Mouse (Mus musculus) CH12.LX (cell line): ENCODE measurements at regions not wholly inside any gene's neighbourhood (a gene's known extent, or its start where the extent isn't known, plus 50 kb on each side); places are given as distances from the start of the nearest gene placed in this dataset.

Source experiments
- DNase-seq: peaks from one replicate; pipeline ENCODE4 v3.0.0-alpha.2; 2013; ENCODE audit errors: extremely low read depth
- H3K27ac ChIP-seq: 2 replicates; pipeline ENCODE4 v1.5.1; 2012; ENCODE audit warnings: low read depth, mild to moderate bottlenecking, control low read depth, moderate library complexity; ENCODE audit not compliant: insufficient read depth
- H3K27me3 ChIP-seq: replicated peaks from 2 replicates; pipeline ENCODE3; 2012; ENCODE audit warnings: inconsistent platforms
- H3K36me3 ChIP-seq, 2 experiments: replicated peaks in 1 of 2; 2 replicates each; pipeline versions ENCODE3 to v1.6.1; 2012; ENCODE audit warnings: inconsistent platforms in 1 of 2, low read length in 1 of 2, mild to moderate bottlenecking in 1 of 2, mixed read lengths in 1 of 2, moderate library complexity in 1 of 2; ENCODE audit not compliant: control insufficient read depth in 1 of 2, insufficient read depth in 1 of 2
- H3K4me1 ChIP-seq, 2 experiments: 2 replicates each; pipeline ENCODE4 v1.6.1; 2012; ENCODE audit warnings: inconsistent platforms in 1 of 2, moderate library complexity in 1 of 2; ENCODE audit not compliant: insufficient read depth in 2 of 2, control insufficient read depth in 1 of 2
- H3K4me2 ChIP-seq: 2 replicates; pipeline ENCODE4 v1.6.1; 2012; ENCODE audit warnings: low read depth, mild to moderate bottlenecking, control low read depth; ENCODE audit not compliant: poor library complexity, insufficient read depth, severe bottlenecking
- H3K4me3 ChIP-seq, 3 experiments: fragments of 150-350 bp in 1 of 3; sonication (generic) in 1 of 3; replicated peaks in 1 of 3; 2 replicates each; pipeline versions ENCODE3 to v1.5.1; 2011 to 2012; ENCODE audit warnings: low read depth in 2 of 3, low read length in 2 of 3, mild to moderate bottlenecking in 2 of 3, moderate library complexity in 2 of 3, control low read depth in 1 of 3, improper control_type of control experiment in 1 of 3, inconsistent platforms in 1 of 3, mixed read lengths in 1 of 3; ENCODE audit not compliant: poor library complexity in 1 of 3
- H3K79me2 ChIP-seq: replicated peaks from 2 replicates; pipeline ENCODE4 v1.6.1; 2012; ENCODE audit warnings: mild to moderate bottlenecking, moderate library complexity; ENCODE audit not compliant: control insufficient read depth, poor library complexity, insufficient read depth, severe bottlenecking; ENCODE audit errors: extremely low read depth
- H3K9ac ChIP-seq: 2 replicates; pipeline ENCODE4 v1.6.1; 2012; ENCODE audit warnings: low read depth, mild to moderate bottlenecking, control low read depth, moderate library complexity; ENCODE audit not compliant: insufficient read depth
- H3K9me3 ChIP-seq: replicated peaks from 2 replicates; pipeline ENCODE3; 2012; ENCODE audit warnings: low read length, inconsistent platforms, mixed read lengths
- CHD2 ChIP-seq: IDR thresholded peaks from 2 replicates; pipeline ENCODE4 v1.6.1; 2011; ENCODE audit warnings: low read length, improper control_type of control experiment
- CTCF ChIP-seq, 2 experiments: IDR thresholded peaks in 1 of 2; conservative IDR thresholded peaks in 1 of 2; 2 replicates each; pipeline ENCODE4 v1.5.1; 2011 to 2012; ENCODE audit warnings: low read depth in 2 of 2, low read length in 2 of 2, improper control_type of control experiment in 1 of 2, inconsistent platforms in 1 of 2, mild to moderate bottlenecking in 1 of 2, moderate library complexity in 1 of 2
- ELF1 ChIP-seq: IDR thresholded peaks from 2 replicates; pipeline ENCODE4 v1.6.1; 2014; ENCODE audit warnings: low read depth, mild to moderate bottlenecking, inconsistent platforms, low read length, improper control_type of control experiment
- EP300 ChIP-seq: IDR thresholded peaks from 2 replicates; pipeline ENCODE4 v1.6.1; 2011; ENCODE audit warnings: low read length, improper control_type of control experiment
- ETS1 ChIP-seq: conservative IDR thresholded peaks from 2 replicates; pipeline ENCODE4 v1.6.1; 2012; ENCODE audit warnings: low read depth, mild to moderate bottlenecking, inconsistent platforms, low read length, improper control_type of control experiment, moderate library complexity
- GABPA ChIP-seq: IDR thresholded peaks from 2 replicates; pipeline ENCODE4 v1.6.1; 2012; ENCODE audit warnings: low read depth, low read length, improper control_type of control experiment, inconsistent platforms; ENCODE audit not compliant: insufficient replicate concordance
- JUN ChIP-seq: IDR thresholded peaks from 2 replicates; pipeline ENCODE4 v1.6.1; 2011; ENCODE audit warnings: low read depth, mild to moderate bottlenecking, low read length, improper control_type of control experiment, moderate library complexity; ENCODE audit not compliant: insufficient read depth
- KAT2A ChIP-seq: IDR thresholded peaks from 2 replicates; pipeline ENCODE4 v1.6.1; 2012; ENCODE audit warnings: low read length, improper control_type of control experiment, inconsistent platforms; ENCODE audit not compliant: insufficient replicate concordance
- MAFK ChIP-seq: IDR thresholded peaks from 2 replicates; pipeline ENCODE4 v1.6.1; 2011; ENCODE audit warnings: low read length, improper control_type of control experiment; ENCODE audit not compliant: insufficient replicate concordance
- MAX ChIP-seq: IDR thresholded peaks from 2 replicates; pipeline ENCODE4 v1.6.1; 2011; ENCODE audit warnings: low read length, improper control_type of control experiment
- MAZ ChIP-seq: IDR thresholded peaks from 2 replicates; pipeline ENCODE4 v1.6.1; 2012; ENCODE audit warnings: low read depth, mild to moderate bottlenecking, inconsistent platforms, low read length, improper control_type of control experiment, moderate library complexity
- MEF2A ChIP-seq: IDR thresholded peaks from 2 replicates; pipeline ENCODE4 v1.6.1; 2014; ENCODE audit warnings: low read depth, mild to moderate bottlenecking, inconsistent platforms, low read length, improper control_type of control experiment, borderline replicate concordance
- MXI1 ChIP-seq: IDR thresholded peaks from 2 replicates; pipeline ENCODE4 v1.6.1; 2011; ENCODE audit warnings: mild to moderate bottlenecking, low read depth, low read length, improper control_type of control experiment
- MYC ChIP-seq: IDR thresholded peaks from 2 replicates; pipeline ENCODE4 v1.6.1; 2011; ENCODE audit warnings: low read depth, mild to moderate bottlenecking, improper control_type of control experiment, low read length
- NRF1 ChIP-seq: IDR thresholded peaks from 2 replicates; pipeline ENCODE4 v1.6.1; 2014; ENCODE audit warnings: low read depth, mild to moderate bottlenecking, inconsistent platforms, low read length, improper control_type of control experiment, moderate library complexity
- PAX5 ChIP-seq: IDR thresholded peaks from 2 replicates; pipeline ENCODE4 v1.6.1; 2012; ENCODE audit warnings: low read length, inconsistent platforms, mixed read lengths
- POLR2A ChIP-seq: IDR thresholded peaks from 2 replicates; pipeline ENCODE4 v1.6.1; 2011; ENCODE audit warnings: low read depth, mild to moderate bottlenecking, improper control_type of control experiment, low read length
- RCOR1 ChIP-seq: conservative IDR thresholded peaks from 2 replicates; pipeline ENCODE4 v1.6.1; 2012; ENCODE audit warnings: low read depth, mild to moderate bottlenecking, inconsistent platforms, low read length, improper control_type of control experiment
- SIN3A ChIP-seq: IDR thresholded peaks from 2 replicates; pipeline ENCODE4 v1.6.1; 2012; ENCODE audit warnings: low read length, improper control_type of control experiment, inconsistent platforms
- SMC3 ChIP-seq: IDR thresholded peaks from 2 replicates; pipeline ENCODE4 v1.6.1; 2011; ENCODE audit warnings: low read depth, low read length, improper control_type of control experiment
- TBP ChIP-seq: conservative IDR thresholded peaks from 2 replicates; pipeline ENCODE4 v1.6.1; 2011; ENCODE audit warnings: low read depth, low read length, improper control_type of control experiment
- TCF12 ChIP-seq: IDR thresholded peaks from 2 replicates; pipeline ENCODE4 v1.6.1; 2014; ENCODE audit warnings: low read depth, mild to moderate bottlenecking, inconsistent platforms, low read length, improper control_type of control experiment
- USF1 ChIP-seq: IDR thresholded peaks from 2 replicates; pipeline ENCODE4 v1.6.1; 2014; ENCODE audit warnings: low read depth, mild to moderate bottlenecking, inconsistent platforms, low read length, improper control_type of control experiment
- ZC3H11A ChIP-seq: IDR thresholded peaks from 2 replicates; pipeline ENCODE4 v1.6.1; 2012; ENCODE audit warnings: low read depth, mild to moderate bottlenecking, inconsistent platforms, low read length, improper control_type of control experiment
- ZKSCAN1 ChIP-seq: IDR thresholded peaks from 2 replicates; pipeline ENCODE4 v1.6.1; 2012; ENCODE audit warnings: low read depth, inconsistent platforms, low read length, improper control_type of control experiment, borderline replicate concordance
- dilution Hi-C: fragments of 300-500 bp; cut with MboI; formaldehyde crosslinking; loops from 2 replicates; pipeline ENCODE4 v1.14.3; 2020; ENCODE audit warnings: low sequenced_read_pairs; ENCODE audit not compliant: extremely low pct_unique_long_range_greater_than_20kb, extremely low pct_ligation_motif_present
- in situ Hi-C: fragments of 300-500 bp; cut with MboI; formaldehyde crosslinking; loops from 3 replicates; pipeline ENCODE4 v1.14.3; 2019; ENCODE audit warnings: low sequenced_read_pairs, low pct_ligation_motif_present, low pct_unique_long_range_greater_than_20kb, mixed read lengths

- Histone ChIP-seq H3K27me3 (no peaks in the 10 kb centered on the region), H3K36me3 (no peaks in the 10 kb centered on the region), H3K4me3 (no peak overlapping the region), H3K4me1 (peaks cover 0 to 25% of the 10 kb centered on the region in 2 experiments; a peak in 2 of 4 replicates), H3K4me2 (no peak overlapping the region), H3K79me2 (no peaks in the 10 kb centered on the region), H3K9ac (no peak overlapping the region), H3K9me3 (no peaks in the 10 kb centered on the region), H3K27ac (no peak overlapping the region)
- TF ChIP-seq CHD2: no peak
- TF ChIP-seq GABPA: no peak
- TF ChIP-seq SMC3: no peak
- no peak for TF ChIP-seq MAX
- no peak for TF ChIP-seq RCOR1
- no peak for TF ChIP-seq ZKSCAN1
- no peak for TF ChIP-seq PAX5
- no peak for TF ChIP-seq USF1
- no peak for TF ChIP-seq ETS1
- TF ChIP-seq TBP: no peak
- TF ChIP-seq MAFK: no peak
- TF ChIP-seq ELF1: no peak
- TF ChIP-seq EP300: no peak
- no peak for TF ChIP-seq SIN3A
- TF ChIP-seq MAZ: no peak
- no peak for TF ChIP-seq NRF1
- dilution Hi-C loops (no loop called here), in situ Hi-C loops (no loop called here)
- no peak for DNase-seq
Observed at GRCm38 (mm10) chr12:8076010-8076540, 98.6 kb downstream of the Apob start.

- Histone ChIP-seq H3K79me2 (no peaks in the 10 kb centered on the region), H3K27me3 (no peaks in the 10 kb centered on the region), H3K4me2 (no peak overlapping the region), H3K36me3 (no peaks in the 10 kb centered on the region), H3K9me3 (no peaks in the 10 kb centered on the region), H3K4me1 (peaks cover 0 to 25% of the 10 kb centered on the region in 2 experiments; a peak in 2 of 4 replicates), H3K4me3 (no peak overlapping the region), H3K9ac (no peak overlapping the region), H3K27ac (no peak overlapping the region)
- dilution Hi-C loops (no loop called here), in situ Hi-C loops (no loop called here)
- no peak for DNase-seq
- TF ChIP-seq ZC3H11A: no peak
- no peak for TF ChIP-seq TBP
- TF ChIP-seq KAT2A: no peak
- no peak for TF ChIP-seq CTCF (conservative IDR thresholded peaks at IDR 0.05 in 1 of 2, IDR thresholded peaks at IDR 0.05 in 1 of 2; ENCODE audit: low read depth in 2 of 2, low read length in 2 of 2)
- TF ChIP-seq MXI1: no peak
- TF ChIP-seq TCF12: no peak
- no peak for TF ChIP-seq MEF2A
- TF ChIP-seq JUN: no peak
- TF ChIP-seq PAX5: no peak
- no peak for TF ChIP-seq ETS1
- TF ChIP-seq POLR2A: no peak
- TF ChIP-seq MYC: no peak
- TF ChIP-seq EP300: no peak
- no peak for TF ChIP-seq SIN3A
Observed at GRCm38 (mm10) chr12:8077346-8077745, 99.9 kb downstream of the Apob start.
